Mouse (Mus musculus) G1E (cell line): ENCODE measurements at regions not wholly inside any gene's neighbourhood (a gene's known extent, or its start where the extent isn't known, plus 50 kb on each side); places are given as distances from the start of the nearest gene placed in this dataset.
"Not testable (repeated sequence)": the region's sequence is repeated elsewhere in the genome, so short reads cannot be mapped to it uniquely, and the experiment has no call there.

ENCODE experiments used
- ATAC-seq: 2 replicates; pipeline ENCODE4 v1.8.0; 2016; ENCODE audit warnings: mild to moderate bottlenecking; ENCODE audit not compliant: insufficient number of reproducible peaks, poor library complexity, low FRiP score, severe bottlenecking; ENCODE audit errors: extremely low read depth
- DNase-seq: peaks from one replicate; pipeline ENCODE4 v3.0.0; 2012; ENCODE audit warnings: low spot score
- H3K27me3 ChIP-seq: 2 replicates; pipeline ENCODE4 v1.6.1; 2012; ENCODE audit warnings: mild to moderate bottlenecking, low read length, inconsistent platforms; ENCODE audit not compliant: insufficient read depth
- H3K36me3 ChIP-seq: replicated peaks from 2 replicates; pipeline ENCODE3; 2012; ENCODE audit warnings: mild to moderate bottlenecking, inconsistent platforms
- H3K4me1 ChIP-seq: 2 replicates; pipeline ENCODE4 v1.6.1; 2012; ENCODE audit warnings: low read depth, low read length, inconsistent platforms, mixed read lengths; ENCODE audit not compliant: insufficient read depth
- H3K4me3 ChIP-seq: 2 replicates; pipeline ENCODE4 v1.5.1; 2012; ENCODE audit warnings: low read depth, mild to moderate bottlenecking, inconsistent platforms, low read length, moderate library complexity, mixed read lengths
- H3K9me3 ChIP-seq: replicated peaks from 2 replicates; pipeline ENCODE4 v1.6.1; 2012; ENCODE audit warnings: inconsistent platforms
- CTCF ChIP-seq: IDR thresholded peaks from 2 replicates; pipeline ENCODE4 v1.5.1; 2012; ENCODE audit warnings: low read depth, low read length, inconsistent platforms, mixed read lengths
- GATA1 ChIP-seq: IDR thresholded peaks from 2 replicates; pipeline ENCODE4 v1.6.1; 2012; ENCODE audit warnings: borderline replicate concordance, low read length, inconsistent platforms, mixed read lengths
- GATA2 ChIP-seq: IDR thresholded peaks from 2 replicates; pipeline ENCODE4 v1.6.1; 2012; ENCODE audit warnings: low read depth, low read length, inconsistent platforms, borderline replicate concordance
- POLR2AphosphoS5 ChIP-seq: IDR thresholded peaks from 2 replicates; pipeline ENCODE4 v1.6.1; 2012; ENCODE audit warnings: low read depth, low read length, inconsistent platforms; ENCODE audit not compliant: insufficient replicate concordance
- TAL1 ChIP-seq: conservative IDR thresholded peaks from 2 replicates; pipeline ENCODE4 v1.6.1; 2012; ENCODE audit warnings: low read depth, low read length, inconsistent platforms, mixed read lengths

- H3K9me3 ChIP-seq: no peaks in the 10 kb centered on the region
- peaks cover 6% of the 10 kb centered on the region for H3K4me1 ChIP-seq
- H3K36me3 ChIP-seq: no peaks in the 10 kb centered on the region
- no peak for ATAC-seq
- H3K4me3 ChIP-seq: no peak overlapping the region
- DNase-seq: no peak
- TF ChIP-seq POLR2AphosphoS5 (no peak), GATA2 (no peak), GATA1 (no peak), TAL1 (no peak), CTCF (no peak)
- 0 out of 2 replicates have a peak, but pooled peaks cover 3% of the 10 kb centered on the region for H3K27me3 ChIP-seq
These were observed 69.8 kb upstream of the Cpsf6 start for GRCm38 (mm10) chr10:117449416-117450239.

- H3K4me3 ChIP-seq, ATAC-seq, H3K4me1 ChIP-seq, H3K9me3 ChIP-seq, DNase-seq, H3K36me3 ChIP-seq, H3K27me3 ChIP-seq: not testable (repeated sequence)
These were observed 69.0 kb upstream of the Cpsf6 start for GRCm38 (mm10) chr10:117448783-117449182.

GRCm38 (mm10) chr10:117447626-117448025 lies 67.8 kb upstream of the Cpsf6 start:
- DNase-seq (no peak), ATAC-seq (no peak)
- Histone ChIP-seq H3K4me1 (peaks cover 5% of the 10 kb centered on the region; the same call in 1 of the 2 replicates), H3K27me3 (no peaks in the 10 kb centered on the region), H3K36me3 (no peaks in the 10 kb centered on the region), H3K9me3 (no peaks in the 10 kb centered on the region), H3K4me3 (no peak overlapping the region)
- TF ChIP-seq TAL1 (no peak), CTCF (no peak), POLR2AphosphoS5 (no peak), GATA1 (no peak), GATA2 (no peak)

GRCm38 (mm10) chr10:117447206-117447605 lies 67.4 kb upstream of the Cpsf6 start:
- no peaks in the 10 kb centered on the region for H3K36me3 ChIP-seq

GRCm38 (mm10) chr10:117446776-117447175 lies 67.0 kb upstream of the Cpsf6 start:
- Histone ChIP-seq H3K27me3 (no peaks in the 10 kb centered on the region), H3K9me3 (no peaks in the 10 kb centered on the region), H3K4me3 (no peak overlapping the region), H3K4me1 (no peaks in the 10 kb centered on the region), H3K36me3 (no peaks in the 10 kb centered on the region)
- DNase-seq: no peak
- TF ChIP-seq POLR2AphosphoS5: no peak
- TF ChIP-seq TAL1: no peak
- no peak for TF ChIP-seq GATA1
- no peak for TF ChIP-seq CTCF
- TF ChIP-seq GATA2: no peak
- no peak for ATAC-seq

More at GRCm38 (mm10) chr10:117447206-117447605, 67.4 kb upstream of the Cpsf6 start:
- Histone ChIP-seq H3K27me3 (no peaks in the 10 kb centered on the region), H3K4me1 (peaks cover 2% of the 10 kb centered on the region; the same call in 1 of the 2 replicates), H3K9me3 (no peaks in the 10 kb centered on the region), H3K4me3 (no peak overlapping the region)
- no peak for TF ChIP-seq CTCF
- no peak for TF ChIP-seq POLR2AphosphoS5
- TF ChIP-seq GATA2: no peak
- TF ChIP-seq TAL1: no peak
- TF ChIP-seq GATA1: no peak
- no peak for ATAC-seq
- DNase-seq: no peak

GRCm38 (mm10) chr10:117445801-117446490 lies 66.1 kb upstream of the Cpsf6 start:
- Histone ChIP-seq H3K4me1 (no peaks in the 10 kb centered on the region), H3K36me3 (no peaks in the 10 kb centered on the region), H3K27me3 (no peaks in the 10 kb centered on the region), H3K4me3 (no peak overlapping the region), H3K9me3 (no peaks in the 10 kb centered on the region)
- ATAC-seq (no peak), DNase-seq (no peak)
- TF ChIP-seq TAL1 (no peak), GATA1 (no peak), GATA2 (no peak), CTCF (no peak), POLR2AphosphoS5 (no peak)
